Mouse (Mus musculus): ENCODE results near the gene Rnf13.
A peak's percentile ranks its signal among the peaks of the same experiment; 100 is the strongest.

The Rnf13 gene

GRCm38 (mm10) chr3:57735511-57736370, at the start of gene Rnf13:
Gene Rnf13, plus strand, starts transcription at chr3:57736062.
- peak; percentile 98 for DNase-seq

GRCm38 (mm10) chr3:57691772-57692171, 44.1 kb upstream of the Rnf13 start:
- DNase-seq, result no peak

- no peak for DNase-seq
Observed at GRCm38 (mm10) chr3:57692719-57693118, 43.1 kb upstream of the Rnf13 start, which contains the start of gene Ankub1. Gene Ankub1, minus strand, starts transcription at chr3:57692799.

- no peak for DNase-seq
Observed at GRCm38 (mm10) chr3:57696249-57696648, 39.6 kb upstream of the Rnf13 start.

GRCm38 (mm10) chr3:57696779-57697178, 39.1 kb upstream of the Rnf13 start:
- no peak for DNase-seq

- no peak for DNase-seq
Observed at GRCm38 (mm10) chr3:57714151-57714550, 21.7 kb upstream of the Rnf13 start.

GRCm38 (mm10) chr3:57732206-57732915, 3.5 kb upstream of the Rnf13 start:
- DNase-seq, result no peak

GRCm38 (mm10) chr3:57736419-57737095, 695 bp downstream of the Rnf13 start:
- DNase-seq, result no peak

GRCm38 (mm10) chr3:57739830-57740229, 4.0 kb downstream of the Rnf13 start:
- DNase-seq, result no peak

- no peak for DNase-seq
Observed at GRCm38 (mm10) chr3:57748576-57749267, 12.9 kb downstream of the Rnf13 start.

- no peak for DNase-seq
Observed at GRCm38 (mm10) chr3:57776915-57777314, 41.1 kb downstream of the Rnf13 start.

- DNase-seq, result no peak
Observed at GRCm38 (mm10) chr3:57788472-57788871, 52.6 kb downstream of the Rnf13 start.

- DNase-seq, result no peak
Observed at GRCm38 (mm10) chr3:57789005-57789962, 53.4 kb downstream of the Rnf13 start.

GRCm38 (mm10) chr3:57791104-57791503, 55.2 kb downstream of the Rnf13 start:
- no peak for DNase-seq

- DNase-seq, result peak; percentile 39 to 50
Observed at GRCm38 (mm10) chr3:57795071-57795470, 59.2 kb downstream of the Rnf13 start.

GRCm38 (mm10) chr3:57815447-57815846, 79.6 kb downstream of the Rnf13 start:
- DNase-seq, result no peak

GRCm38 (mm10) chr3:57825866-57826265, 90.0 kb downstream of the Rnf13 start:
- no peak for DNase-seq

- no peak for DNase-seq
Observed at GRCm38 (mm10) chr3:57833585-57833984, 97.7 kb downstream of the Rnf13 start.

- DNase-seq, result no peak
Observed at GRCm38 (mm10) chr3:57836911-57837310, 101.0 kb downstream of the Rnf13 start.

- no peak for DNase-seq
Observed at GRCm38 (mm10) chr3:57843775-57844174, 107.9 kb downstream of the Rnf13 start.

Data from lung, adult 18-20 months (tissue).